Mouse (Mus musculus): Measurements from ENCODE around the gene Abtb1.

- TF ChIP-seq GATA1 (IDR thresholded peaks at IDR 0.05; ENCODE audit: borderline replicate concordance, low read length) = no peak
- no peak for TF ChIP-seq FLI1 (IDR thresholded peaks at IDR 0.05; ENCODE audit: low read length)
Observed at GRCm38 (mm10) chr6:88791299-88791698, 50.5 kb downstream of the Abtb1 start.
